Mouse (Mus musculus) E14TG2a.4 (cell line): ENCODE data around the gene Hmgcl.

Source experiments
- CTCF ChIP-seq: conservative IDR thresholded peaks from 2 replicates; pipeline ENCODE4 v1.5.1; 2014; ENCODE audit warnings: low read length
- NANOG ChIP-seq: IDR thresholded peaks from 2 replicates; pipeline ENCODE4 v1.6.1; 2014; ENCODE audit warnings: borderline replicate concordance, low read length, mixed read lengths

DNA sequence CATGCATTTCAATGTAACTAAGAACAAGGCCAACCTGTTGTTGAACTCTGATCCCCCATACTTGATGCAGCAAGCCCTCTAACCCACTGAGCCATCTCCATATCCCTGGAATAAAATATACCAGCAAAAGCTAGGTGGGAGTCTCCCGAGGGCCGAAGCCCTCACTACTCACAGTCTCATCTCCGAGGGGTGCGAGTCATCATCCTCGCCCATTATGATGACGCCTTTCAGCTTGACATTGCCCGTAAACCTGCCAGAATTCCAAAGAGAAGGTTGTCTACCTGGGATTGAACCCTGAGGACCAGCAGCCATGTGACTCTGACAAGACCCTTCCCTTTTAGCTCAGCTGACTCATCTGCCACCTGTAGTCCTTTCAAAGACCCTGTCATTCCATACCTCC, 39.5 kb downstream of the Hmgcl start:
- TF ChIP-seq CTCF (no peak), NANOG (no peak)
